Mouse (Mus musculus): ENCODE measurements around the gene Cyth4. TPM values are rescaled to one million over a fixed set of nuclear protein-coding genes. Genes with fewer than 3 reads are reported as not detected.

The Cyth4 gene
- polyA plus RNA-seq, 1 experiment from 2014 or later, result 8.5 TPM

- Histone ChIP-seq H3K27ac (ENCODE audit: low read length) (no peak overlapping the region), H3K36me3 (ENCODE audit: control insufficient read depth, insufficient read depth, low read length) (no peaks in the 10 kb centered on the region), H3K9me3 (ENCODE audit: control insufficient read depth, low read length) (no peaks in the 10 kb centered on the region), H3K27me3 (replicated peaks; ENCODE audit: control insufficient read depth, insufficient read depth, low read length) (no peaks in the 10 kb centered on the region), H3K4me2 (ENCODE audit: low read depth, low read length) (no peak overlapping the region), H3K4me1 (ENCODE audit: control insufficient read depth, insufficient read depth, low read length) (no peaks in the 10 kb centered on the region), H3K9ac (ENCODE audit: low read depth, low read length) (no peak overlapping the region), H3K4me3 (ENCODE audit: low read length) (no peak overlapping the region)
- 89% methylated on average over 6 of the region's 6 CpGs for WGBS
- ATAC-seq, result no peak
These were observed 9.2 kb downstream of the Cyth4 start for GRCm38 (mm10) chr15:78606059-78606458.

GRCm38 (mm10) chr15:78607463-78607862 is 10.6 kb downstream of the Cyth4 start:
- Histone ChIP-seq H3K27me3 (replicated peaks; ENCODE audit: control insufficient read depth, insufficient read depth, low read length) (no peaks in the 10 kb centered on the region), H3K4me3 (ENCODE audit: low read length) (no peak overlapping the region), H3K4me1 (ENCODE audit: control insufficient read depth, insufficient read depth, low read length) (no peaks in the 10 kb centered on the region), H3K4me2 (ENCODE audit: low read depth, low read length) (no peak overlapping the region), H3K9me3 (ENCODE audit: control insufficient read depth, low read length) (no peaks in the 10 kb centered on the region), H3K27ac (ENCODE audit: low read length) (no peak overlapping the region), H3K36me3 (ENCODE audit: control insufficient read depth, insufficient read depth, low read length) (no peaks in the 10 kb centered on the region), H3K9ac (ENCODE audit: low read depth, low read length) (no peak overlapping the region)
- WGBS, result 55% methylated on average over 4 of the region's 4 CpGs
- peak; percentile 28; the same call in 1 of the 2 replicates for ATAC-seq

GRCm38 (mm10) chr15:78610705-78611462 is 14.0 kb downstream of the Cyth4 start:
- Histone ChIP-seq H3K9ac (ENCODE audit: low read depth, low read length) (no peak overlapping the region), H3K4me3 (ENCODE audit: low read length) (no peak overlapping the region), H3K27me3 (replicated peaks; ENCODE audit: control insufficient read depth, insufficient read depth, low read length) (no peaks in the 10 kb centered on the region), H3K36me3 (ENCODE audit: control insufficient read depth, insufficient read depth, low read length) (no peaks in the 10 kb centered on the region), H3K27ac (ENCODE audit: low read length) (no peak overlapping the region), H3K9me3 (ENCODE audit: control insufficient read depth, low read length) (no peaks in the 10 kb centered on the region), H3K4me1 (ENCODE audit: control insufficient read depth, insufficient read depth, low read length) (no peaks in the 10 kb centered on the region), H3K4me2 (ENCODE audit: low read depth, low read length) (no peak overlapping the region)
- no peak for ATAC-seq
- 47% methylated on average over 12 of the region's 12 CpGs for WGBS

GRCm38 (mm10) chr15:78614536-78614935 is 17.7 kb downstream of the Cyth4 start:
- Histone ChIP-seq H3K4me3 (ENCODE audit: low read length) (no peak overlapping the region), H3K9ac (ENCODE audit: low read depth, low read length) (no peak overlapping the region), H3K4me1 (ENCODE audit: control insufficient read depth, insufficient read depth, low read length) (no peaks in the 10 kb centered on the region), H3K9me3 (ENCODE audit: control insufficient read depth, low read length) (no peaks in the 10 kb centered on the region), H3K36me3 (ENCODE audit: control insufficient read depth, insufficient read depth, low read length) (no peaks in the 10 kb centered on the region), H3K27ac (ENCODE audit: low read length) (no peak overlapping the region), H3K4me2 (ENCODE audit: low read depth, low read length) (no peak overlapping the region), H3K27me3 (replicated peaks; ENCODE audit: control insufficient read depth, insufficient read depth, low read length) (no peaks in the 10 kb centered on the region)
- ATAC-seq, result no peak
- 86% methylated on average over 7 of the region's 7 CpGs for WGBS

GRCm38 (mm10) chr15:78616973-78617372 is 20.1 kb downstream of the Cyth4 start:
- no peak for ATAC-seq
- Histone ChIP-seq H3K27ac (ENCODE audit: low read length) (no peak overlapping the region), H3K36me3 (ENCODE audit: control insufficient read depth, insufficient read depth, low read length) (no peaks in the 10 kb centered on the region), H3K4me3 (ENCODE audit: low read length) (no peak overlapping the region), H3K4me2 (ENCODE audit: low read depth, low read length) (no peak overlapping the region), H3K4me1 (ENCODE audit: control insufficient read depth, insufficient read depth, low read length) (no peaks in the 10 kb centered on the region), H3K9ac (ENCODE audit: low read depth, low read length) (no peak overlapping the region), H3K9me3 (ENCODE audit: control insufficient read depth, low read length) (no peaks in the 10 kb centered on the region), H3K27me3 (replicated peaks; ENCODE audit: control insufficient read depth, insufficient read depth, low read length) (no peaks in the 10 kb centered on the region)
- 76% methylated on average over 2 of the region's 2 CpGs for WGBS

- WGBS, result 11% methylated on average over 5 of the region's 5 CpGs
- H3K36me3 ChIP-seq (ENCODE audit: control insufficient read depth, insufficient read depth, low read length), result no peaks in the 10 kb centered on the region
These were observed 26.6 kb downstream of the Cyth4 start for GRCm38 (mm10) chr15:78623426-78623825.

GRCm38 (mm10) chr15:78624431-78624950 is 27.6 kb downstream of the Cyth4 start:
- Histone ChIP-seq H3K9me3 (ENCODE audit: control insufficient read depth, low read length) (no peaks in the 10 kb centered on the region), H3K36me3 (ENCODE audit: control insufficient read depth, insufficient read depth, low read length) (no peaks in the 10 kb centered on the region), H3K4me1 (ENCODE audit: control insufficient read depth, insufficient read depth, low read length) (no peaks in the 10 kb centered on the region), H3K9ac (ENCODE audit: low read depth, low read length) (no peak overlapping the region), H3K27me3 (replicated peaks; ENCODE audit: control insufficient read depth, insufficient read depth, low read length) (no peaks in the 10 kb centered on the region), H3K4me3 (ENCODE audit: low read length) (no peak overlapping the region), H3K27ac (ENCODE audit: low read length) (0 out of 2 replicates have a peak overlapping the region, but pooled peaks have one; percentile 14), H3K4me2 (ENCODE audit: low read depth, low read length) (no peak overlapping the region)
- 43% methylated on average over 13 of the region's 13 CpGs for WGBS
- peak; percentile 80 for ATAC-seq

More at GRCm38 (mm10) chr15:78623426-78623825, 26.6 kb downstream of the Cyth4 start:
- Histone ChIP-seq H3K27ac (ENCODE audit: low read length) (no peak overlapping the region), H3K9me3 (ENCODE audit: control insufficient read depth, low read length) (no peaks in the 10 kb centered on the region), H3K4me3 (ENCODE audit: low read length) (no peak overlapping the region), H3K9ac (ENCODE audit: low read depth, low read length) (no peak overlapping the region), H3K4me1 (ENCODE audit: control insufficient read depth, insufficient read depth, low read length) (no peaks in the 10 kb centered on the region), H3K27me3 (replicated peaks; ENCODE audit: control insufficient read depth, insufficient read depth, low read length) (no peaks in the 10 kb centered on the region), H3K4me2 (ENCODE audit: low read depth, low read length) (no peak overlapping the region)
- ATAC-seq, result no peak

GRCm38 (mm10) chr15:78624961-78625360 is 28.1 kb downstream of the Cyth4 start:
- ATAC-seq, result 0 out of 2 replicates have a peak, but pooled peaks have one; percentile 6
- no peak overlapping the region for H3K4me2 ChIP-seq (ENCODE audit: low read depth, low read length)
- H3K27ac ChIP-seq (ENCODE audit: low read length), result no peak overlapping the region
- no peaks in the 10 kb centered on the region for H3K27me3 ChIP-seq (replicated peaks; ENCODE audit: control insufficient read depth, insufficient read depth, low read length)
- H3K4me1 ChIP-seq (ENCODE audit: control insufficient read depth, insufficient read depth, low read length), result no peaks in the 10 kb centered on the region
- H3K9me3 ChIP-seq (ENCODE audit: control insufficient read depth, low read length), result no peaks in the 10 kb centered on the region
- no peaks in the 10 kb centered on the region for H3K36me3 ChIP-seq (ENCODE audit: control insufficient read depth, insufficient read depth, low read length)
- no peak overlapping the region for H3K4me3 ChIP-seq (ENCODE audit: low read length)
- no peak overlapping the region for H3K9ac ChIP-seq (ENCODE audit: low read depth, low read length)
- WGBS, result 76% methylated on average over 3 of the region's 3 CpGs

- 84% methylated on average over 13 of the region's 13 CpGs for WGBS
- no peak overlapping the region for H3K4me2 ChIP-seq (ENCODE audit: low read depth, low read length)
- H3K27me3 ChIP-seq (replicated peaks; ENCODE audit: control insufficient read depth, insufficient read depth, low read length), result no peaks in the 10 kb centered on the region
- H3K4me1 ChIP-seq (ENCODE audit: control insufficient read depth, insufficient read depth, low read length), result no peaks in the 10 kb centered on the region
- ATAC-seq, result no peak
- H3K4me3 ChIP-seq (ENCODE audit: low read length), result no peak overlapping the region
- H3K36me3 ChIP-seq (ENCODE audit: control insufficient read depth, insufficient read depth, low read length), result no peaks in the 10 kb centered on the region
- H3K9me3 ChIP-seq (ENCODE audit: control insufficient read depth, low read length), result no peaks in the 10 kb centered on the region
- no peak overlapping the region for H3K27ac ChIP-seq (ENCODE audit: low read length)
- H3K9ac ChIP-seq (ENCODE audit: low read depth, low read length), result no peak overlapping the region
These were observed 29.4 kb downstream of the Cyth4 start for GRCm38 (mm10) chr15:78626285-78626684.

All from intestine, embryonic 16.5 days (tissue).